Mouse (Mus musculus) embryo, embryonic 10.5 days (tissue): ENCODE data around the gene Unc5c.

Source experiments
- DNase-seq: peaks from one replicate; pipeline ENCODE4 v3.0.0-alpha.2; 2015; ENCODE audit warnings: low spot score

Unc5c gene

GRCm38 (mm10) chr3:141716371-141716770, 251.4 kb downstream of the Unc5c start:
- DNase-seq, result no peak

GRCm38 (mm10) chr3:141719050-141719449, 254.0 kb downstream of the Unc5c start:
- no peak for DNase-seq

GRCm38 (mm10) chr3:141724499-141724898, 259.5 kb downstream of the Unc5c start:
- DNase-seq, result no peak

- peak; percentile 33 for DNase-seq
These were observed 260.4 kb downstream of the Unc5c start for GRCm38 (mm10) chr3:141725432-141725831.

- DNase-seq, result no peak
These were observed 268.8 kb downstream of the Unc5c start for GRCm38 (mm10) chr3:141733844-141734243.

GRCm38 (mm10) chr3:141735285-141735684, 270.3 kb downstream of the Unc5c start:
- DNase-seq, result no peak

GRCm38 (mm10) chr3:141745322-141745721, 280.3 kb downstream of the Unc5c start:
- DNase-seq, result no peak

- DNase-seq, result no peak
These were observed 283.8 kb downstream of the Unc5c start for GRCm38 (mm10) chr3:141748694-141749381.

GRCm38 (mm10) chr3:141752172-141752571, 287.2 kb downstream of the Unc5c start:
- no peak for DNase-seq

- DNase-seq, result no peak
These were observed 292.2 kb downstream of the Unc5c start for GRCm38 (mm10) chr3:141757259-141757658.

GRCm38 (mm10) chr3:141778411-141778919, 313.4 kb downstream of the Unc5c start:
- no peak for DNase-seq

- no peak for DNase-seq
These were observed 314.2 kb downstream of the Unc5c start for GRCm38 (mm10) chr3:141779186-141779585.

- no peak for DNase-seq
These were observed 317.5 kb downstream of the Unc5c start for GRCm38 (mm10) chr3:141782553-141782952.

GRCm38 (mm10) chr3:141791026-141791780, 326.2 kb downstream of the Unc5c start:
- DNase-seq, result no peak

GRCm38 (mm10) chr3:141792106-141792505, 327.1 kb downstream of the Unc5c start:
- no peak for DNase-seq

- no peak for DNase-seq
These were observed 328.7 kb downstream of the Unc5c start for GRCm38 (mm10) chr3:141793755-141794154.

- no peak for DNase-seq
These were observed 329.4 kb downstream of the Unc5c start for GRCm38 (mm10) chr3:141794371-141794770.

- DNase-seq, result no peak
These were observed 332.4 kb downstream of the Unc5c start for GRCm38 (mm10) chr3:141797372-141797771.

GRCm38 (mm10) chr3:141797789-141798188, 332.8 kb downstream of the Unc5c start:
- no peak for DNase-seq

- DNase-seq, result no peak
These were observed 339.1 kb downstream of the Unc5c start for GRCm38 (mm10) chr3:141804133-141804532.

- no peak for DNase-seq
These were observed 344.6 kb downstream of the Unc5c start for GRCm38 (mm10) chr3:141809581-141809980.

GRCm38 (mm10) chr3:141810944-141811343, 345.9 kb downstream of the Unc5c start:
- DNase-seq, result no peak

GRCm38 (mm10) chr3:141811348-141811747, 346.3 kb downstream of the Unc5c start:
- peak; percentile 85 for DNase-seq
